Mouse (Mus musculus) olfactory bulb, adult 2 months (tissue): ENCODE results near the gene Ndufa7.

Experiments used
- CTCF ChIP-seq: fragments of 200-500 bp; IDR thresholded peaks from 2 replicates; pipeline ENCODE4 v1.5.1; 2012; ENCODE audit warnings: low read depth, mild to moderate bottlenecking, low read length, moderate library complexity; ENCODE audit not compliant: insufficient read depth
- POLR2A ChIP-seq: fragments of 200-500 bp; IDR thresholded peaks from 2 replicates; pipeline ENCODE4 v1.6.1; 2012; ENCODE audit warnings: mild to moderate bottlenecking, low read depth, low read length, moderate library complexity; ENCODE audit not compliant: insufficient read depth

- no peak for TF ChIP-seq CTCF
- TF ChIP-seq POLR2A, result no peak
Measured at GRCm38 (mm10) chr17:33825462-33825861, 1.1 kb downstream of the Ndufa7 start.
